Mouse (Mus musculus) limb, embryonic 10.5 days (tissue): ENCODE results near the gene Tdrd7. TPM values are rescaled to one million over a fixed set of nuclear protein-coding genes. Genes with fewer than 3 reads are reported as not detected.

Source experiments
- DNase-seq: peaks from one replicate; pipeline ENCODE4 v3.0.0-alpha.2; 2017; ENCODE audit warnings: low spot score
- H3K27ac ChIP-seq: fragments of 300-500 bp; sonication (generic); 2 replicates; pipeline ENCODE4 v1.5.1; 2016; ENCODE audit warnings: mild to moderate bottlenecking
- H3K27me3 ChIP-seq: fragments of 300-500 bp; sonication (generic); 2 replicates; pipeline ENCODE4 v1.6.1; 2016; ENCODE audit warnings: low read depth, mild to moderate bottlenecking; ENCODE audit not compliant: poor library complexity, severe bottlenecking
- H3K36me3 ChIP-seq: fragments of 300-500 bp; sonication (generic); 2 replicates; pipeline ENCODE4 v1.6.1; 2016; ENCODE audit warnings: mild to moderate bottlenecking, moderate library complexity
- H3K4me1 ChIP-seq: fragments of 300-500 bp; sonication (generic); 2 replicates; pipeline ENCODE4 v1.6.1; 2016
- H3K4me3 ChIP-seq: fragments of 300-500 bp; sonication (generic); 2 replicates; pipeline ENCODE4 v1.5.1; 2016; ENCODE audit warnings: mild to moderate bottlenecking, moderate library complexity
- H3K9me3 ChIP-seq: fragments of 300-500 bp; sonication (generic); replicated peaks from 2 replicates; pipeline ENCODE4 v1.6.1; 2016; ENCODE audit warnings: mild to moderate bottlenecking
- WGBS: fragments of 180-500 bp; shearing (Covaris S2); methylation state at CpG from one replicate; pipeline ENCODE4 v1.1.7; 2016; 5-methylcytosine and 5-hydroxymethylcytosine counted together
- polyA plus RNA-seq: library from polyadenylated mRNA; unstranded; fragments of >200 nt; fragmentation: Nextera tagmentation; extraction: Ambion mirVana; gene quantifications from 2 replicates; pipeline ENCODE4 v1.2.1, GENCODE M21; 2016

Gene Tdrd7
- polyA plus RNA-seq = 3.1 and 4.9 TPM in 2 replicates

DNA sequence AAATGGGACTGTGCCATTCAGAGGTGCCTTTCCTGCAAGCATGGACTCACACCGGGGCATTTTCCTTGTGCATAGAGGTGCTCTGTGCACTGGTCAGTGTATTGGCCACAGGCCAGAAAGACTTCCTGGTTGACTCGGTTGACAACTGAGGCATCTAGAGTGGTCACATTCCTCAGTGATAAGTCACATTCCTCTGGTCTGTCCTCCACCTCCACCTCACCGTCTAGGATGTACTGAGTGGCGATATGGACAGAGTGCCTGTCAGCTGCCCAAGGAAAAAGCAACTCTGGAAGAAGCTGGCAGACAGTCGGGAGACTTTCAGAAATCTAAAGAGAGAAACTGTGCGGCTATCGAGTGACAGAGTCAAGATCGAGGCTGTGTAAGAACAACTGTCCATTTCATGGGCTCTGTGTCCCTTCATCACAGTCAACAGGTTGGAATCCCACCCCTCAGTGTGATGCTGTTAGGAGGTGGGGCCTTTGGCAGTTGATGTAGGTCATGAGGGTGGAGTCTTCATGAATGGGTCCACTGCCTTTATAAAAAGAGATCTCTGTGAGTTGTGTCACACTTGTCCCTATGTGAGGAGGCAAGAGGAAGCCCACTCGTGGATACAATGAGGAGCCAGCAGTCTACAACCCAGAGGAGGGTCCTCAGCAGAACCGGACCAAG is at the start of gene Tdrd7:
Gene Tdrd7 (plus strand): TSS at position 564 of the 669 bp plus-strand sequence.
- Histone ChIP-seq H3K36me3 (no peaks in the 10 kb centered on the region), H3K4me3 (peak within 1 kb of the TSS; percentile 17), H3K27me3 (no peaks in the 10 kb centered on the region; the same call in 1 of the 2 replicates), H3K9me3 (no peaks in the 10 kb centered on the region), H3K4me1 (peaks cover 20% of the 10 kb centered on the region), H3K27ac (peak within 1 kb of the TSS; percentile 57)
- WGBS = 86% methylated on average over 10 of the region's 10 CpGs
- no peak for DNase-seq

DNA sequence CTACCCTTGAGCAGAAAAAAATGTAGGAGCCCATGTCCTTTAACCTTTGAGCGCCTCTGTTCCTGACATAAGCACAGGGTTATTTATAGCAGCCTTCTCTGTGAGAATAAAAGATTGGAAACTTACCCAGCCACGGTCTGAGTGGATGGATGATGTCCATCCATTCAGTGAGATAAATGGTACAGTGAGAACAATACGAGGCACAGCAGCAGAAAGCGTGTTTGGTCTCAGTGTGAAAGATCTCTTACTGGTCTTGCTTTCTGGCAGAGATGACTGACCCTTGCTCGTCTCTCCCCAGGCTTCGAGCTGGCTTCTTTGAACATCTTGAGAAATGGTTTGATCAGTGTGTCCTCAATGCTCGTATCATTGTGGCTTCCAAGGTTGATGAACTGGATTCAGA is 48.0 kb upstream of the Tdrd7 start:
- Histone ChIP-seq H3K4me3 (no peak overlapping the region), H3K27me3 (no peaks in the 10 kb centered on the region), H3K27ac (no peak overlapping the region), H3K9me3 (no peaks in the 10 kb centered on the region), H3K4me1 (no peaks in the 10 kb centered on the region), H3K36me3 (no peaks in the 10 kb centered on the region)
- 84% methylated on average over 7 of the region's 7 CpGs for WGBS
- DNase-seq = no peak

DNA sequence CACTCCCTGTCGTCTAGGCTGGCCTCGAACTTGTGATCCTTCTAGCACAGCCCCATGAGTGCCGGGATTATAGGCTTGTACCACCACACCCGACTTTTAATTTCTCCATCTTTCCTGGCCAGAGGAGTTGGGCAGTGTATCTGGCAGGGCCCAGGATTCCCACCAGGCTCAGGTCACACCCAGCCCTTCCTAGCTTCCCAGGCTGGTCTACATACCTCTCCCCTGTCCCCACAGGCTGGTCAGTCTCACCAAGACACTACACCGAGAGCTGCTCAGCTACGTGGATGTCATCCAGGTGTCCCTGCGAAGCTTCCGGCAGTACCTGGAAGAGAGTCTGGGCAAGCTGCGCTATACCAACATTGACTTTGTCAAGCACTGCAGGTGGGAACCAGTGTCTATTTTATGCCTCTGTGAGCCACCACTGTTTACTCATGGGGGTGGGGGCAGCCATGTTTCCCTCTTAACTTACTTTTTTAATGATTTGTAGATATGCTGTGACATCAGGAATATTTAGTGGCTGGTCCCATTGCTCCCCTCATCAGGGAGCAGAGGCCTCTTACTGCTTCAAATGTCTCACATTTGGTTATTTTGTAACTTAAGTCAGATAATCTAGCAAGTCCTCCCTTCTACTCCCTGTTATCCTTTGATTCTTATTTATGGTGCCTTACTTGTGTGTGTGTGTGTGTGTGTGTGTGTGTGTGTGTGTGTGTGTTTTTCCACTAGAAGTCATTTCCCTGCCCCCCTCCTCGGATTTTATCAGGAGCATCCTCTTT is 43.3 kb upstream of the Tdrd7 start:
- 84% methylated on average over 10 of the region's 10 CpGs for WGBS
- Histone ChIP-seq H3K9me3 (no peaks in the 10 kb centered on the region), H3K4me1 (no peaks in the 10 kb centered on the region), H3K36me3 (no peaks in the 10 kb centered on the region), H3K27ac (no peak overlapping the region), H3K4me3 (no peak overlapping the region), H3K27me3 (no peaks in the 10 kb centered on the region)
- no peak for DNase-seq

DNA sequence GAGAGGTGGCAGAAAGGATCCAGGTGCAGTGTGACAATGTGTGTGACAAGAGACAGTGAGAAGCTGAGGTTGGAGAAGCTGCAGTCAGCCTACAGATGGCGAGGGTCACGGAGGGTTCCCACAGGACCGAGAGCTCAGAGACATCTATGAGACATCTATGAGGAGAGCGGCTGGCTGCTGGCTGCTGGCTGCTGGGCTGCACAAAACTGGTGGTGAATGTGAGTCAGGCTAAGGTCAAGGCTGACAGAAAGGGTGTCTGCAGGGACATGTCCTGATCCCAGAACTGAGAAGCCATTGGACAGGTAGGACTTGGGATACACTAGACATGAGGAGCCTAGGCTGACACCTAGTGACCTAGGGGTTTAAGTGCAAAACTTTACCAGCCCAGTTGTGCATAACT is 41.1 kb upstream of the Tdrd7 start:
- Histone ChIP-seq H3K27ac (no peak overlapping the region), H3K9me3 (no peaks in the 10 kb centered on the region), H3K27me3 (no peaks in the 10 kb centered on the region), H3K36me3 (no peaks in the 10 kb centered on the region), H3K4me3 (no peak overlapping the region), H3K4me1 (no peaks in the 10 kb centered on the region)
- WGBS = 88% methylated on average over 4 of the region's 4 CpGs
- no peak for DNase-seq

DNA sequence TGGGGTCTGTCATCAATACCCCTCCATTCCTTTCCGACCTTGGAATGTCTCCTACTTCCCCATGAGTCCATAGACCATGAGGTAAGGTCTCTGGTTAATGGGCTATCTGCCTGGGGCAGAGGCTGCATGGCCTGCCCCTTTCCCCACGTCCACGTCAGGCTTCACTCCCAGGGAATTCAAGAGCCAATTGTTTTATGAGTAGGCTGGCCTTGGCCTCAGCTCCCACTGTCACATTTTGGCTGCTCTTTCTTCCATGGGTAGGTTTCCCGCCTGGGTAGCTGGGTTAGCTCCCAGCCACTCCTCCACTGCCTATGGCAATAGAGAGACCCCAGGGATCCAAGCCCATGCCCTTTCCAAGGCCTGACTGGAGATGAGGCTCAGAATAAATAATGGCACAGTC is 36.6 kb upstream of the Tdrd7 start:
- H3K36me3 ChIP-seq = no peaks in the 10 kb centered on the region
- H3K27ac ChIP-seq = no peak overlapping the region
- no peaks in the 10 kb centered on the region for H3K9me3 ChIP-seq
- no peaks in the 10 kb centered on the region for H3K4me1 ChIP-seq
- no peak for DNase-seq
- no peak overlapping the region for H3K4me3 ChIP-seq
- WGBS = 87% methylated on average over 4 of the region's 4 CpGs
- no peaks in the 10 kb centered on the region for H3K27me3 ChIP-seq

DNA sequence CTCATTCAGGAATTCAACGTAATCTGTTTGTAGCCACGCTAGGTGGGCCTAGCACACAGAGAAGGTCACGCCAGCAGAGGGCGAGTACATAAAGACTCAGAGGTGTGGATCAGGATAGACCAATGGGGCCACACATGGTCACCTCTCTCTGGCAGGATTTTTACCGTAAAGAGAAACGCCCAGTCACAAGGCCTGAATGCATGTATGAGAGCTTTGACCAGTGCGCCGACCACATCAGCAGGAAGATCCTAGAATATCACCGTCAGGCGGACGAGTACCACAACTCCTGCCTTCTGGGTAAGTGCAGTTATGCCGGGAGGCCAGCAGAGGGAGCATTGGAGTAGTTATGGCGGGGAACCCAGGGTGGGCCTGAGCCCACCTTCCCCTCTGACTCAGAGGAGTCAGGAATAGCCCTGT is 23.5 kb upstream of the Tdrd7 start:
- H3K4me1 ChIP-seq = no peaks in the 10 kb centered on the region
- H3K27ac ChIP-seq = no peak overlapping the region
- no peaks in the 10 kb centered on the region for H3K27me3 ChIP-seq
- DNase-seq = peak; percentile 79
- no peaks in the 10 kb centered on the region for H3K36me3 ChIP-seq
- H3K4me3 ChIP-seq = no peak overlapping the region
- no peaks in the 10 kb centered on the region for H3K9me3 ChIP-seq
- WGBS = 30% methylated on average over 13 of the region's 13 CpGs

DNA sequence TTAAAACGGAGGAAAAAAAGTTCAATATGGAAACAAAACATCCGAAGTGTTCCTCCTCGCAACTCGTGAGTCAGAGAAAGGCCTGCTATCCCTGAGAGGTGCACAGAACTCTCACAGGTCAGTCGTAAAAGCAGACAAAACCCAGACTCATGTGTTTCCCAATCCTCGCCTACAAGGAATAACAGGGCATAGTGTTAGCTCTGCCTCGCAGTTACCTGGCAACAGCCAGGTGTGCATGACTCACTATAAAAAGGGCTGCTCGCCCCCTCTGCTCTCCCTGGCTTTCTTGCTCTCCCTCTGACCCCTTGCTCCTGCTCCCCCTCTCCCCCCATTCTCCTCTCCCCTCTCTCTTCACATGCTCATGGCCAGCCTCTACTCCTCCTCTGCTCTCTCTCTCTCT is 17.4 kb upstream of the Tdrd7 start:
- Histone ChIP-seq H3K4me3 (no peak overlapping the region), H3K4me1 (peaks cover 6% of the 10 kb centered on the region; the same call in 1 of the 2 replicates), H3K27me3 (no peaks in the 10 kb centered on the region), H3K36me3 (no peaks in the 10 kb centered on the region), H3K27ac (no peak overlapping the region), H3K9me3 (no peaks in the 10 kb centered on the region)
- 71% methylated on average over 8 of the region's 8 CpGs for WGBS
- DNase-seq = no peak

DNA sequence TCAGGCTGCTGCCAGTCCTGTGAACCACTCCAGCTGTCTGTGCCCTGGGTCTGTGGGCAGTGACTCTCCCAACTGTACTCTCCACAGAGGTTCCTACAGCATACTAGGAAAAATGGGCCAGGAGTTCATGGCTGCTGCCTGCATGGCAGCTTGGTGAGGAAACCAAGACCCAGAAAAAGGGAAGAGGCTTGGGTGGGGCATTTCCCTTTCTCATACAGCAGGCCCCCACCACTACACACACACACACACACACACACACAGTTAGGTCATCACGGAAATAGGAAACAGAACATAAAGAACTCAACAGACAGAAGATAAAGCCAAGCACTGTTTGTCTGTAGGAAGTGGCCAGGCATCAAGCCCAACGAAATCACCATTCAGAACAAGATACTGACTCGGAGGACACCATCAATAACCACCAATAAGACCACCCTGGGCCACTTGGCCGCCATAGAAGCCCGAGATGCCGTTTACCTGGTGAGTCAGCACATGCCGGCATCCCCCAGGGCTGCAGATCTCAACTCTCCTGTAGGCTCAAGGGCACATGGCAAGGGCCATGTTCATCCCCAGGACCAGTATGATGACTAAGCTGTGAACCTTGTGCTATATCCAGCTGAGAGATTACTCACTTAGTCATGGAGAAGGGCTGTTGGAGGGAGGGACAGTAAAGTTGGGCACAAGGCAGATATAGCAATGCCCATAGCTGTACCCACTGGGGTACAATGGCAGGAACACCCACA is 15.9 kb upstream of the Tdrd7 start:
- DNase-seq = no peak
- peak overlapping the region; percentile 26; the same call in 1 of the 2 replicates for H3K27ac ChIP-seq
- 90% methylated on average over 7 of the region's 7 CpGs for WGBS
- H3K9me3 ChIP-seq = no peaks in the 10 kb centered on the region
- H3K4me1 ChIP-seq = peaks cover 6% of the 10 kb centered on the region; the same call in 1 of the 2 replicates
- H3K27me3 ChIP-seq = no peaks in the 10 kb centered on the region
- H3K36me3 ChIP-seq = no peaks in the 10 kb centered on the region
- no peak overlapping the region for H3K4me3 ChIP-seq

DNA sequence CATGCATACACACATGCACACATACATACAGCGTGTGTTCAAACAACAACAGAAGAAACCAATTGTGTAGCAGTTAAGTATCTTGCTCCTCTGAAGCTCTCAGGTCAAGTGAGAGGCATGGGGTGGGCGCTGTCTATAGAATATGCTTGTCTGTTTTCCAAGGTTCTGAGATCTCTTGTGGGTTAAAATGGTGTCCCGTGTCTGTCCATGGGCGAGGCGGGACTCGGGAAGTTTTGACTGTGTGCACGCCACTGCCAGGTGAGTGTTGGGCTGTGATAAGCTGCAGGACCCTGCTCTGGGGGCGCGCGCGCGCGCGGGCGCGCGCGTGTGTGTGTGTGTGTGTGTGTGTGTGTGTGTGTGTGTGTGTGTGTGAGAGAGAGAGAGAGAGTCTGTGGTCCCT is 13.3 kb upstream of the Tdrd7 start:
- DNase-seq = no peak
- no peak overlapping the region for H3K27ac ChIP-seq
- no peaks in the 10 kb centered on the region for H3K9me3 ChIP-seq
- H3K27me3 ChIP-seq = no peaks in the 10 kb centered on the region
- 91% methylated on average over 16 of the region's 18 CpGs for WGBS
- no peak overlapping the region for H3K4me3 ChIP-seq
- H3K36me3 ChIP-seq = no peaks in the 10 kb centered on the region
- peaks cover 6% of the 10 kb centered on the region; the same call in 1 of the 2 replicates for H3K4me1 ChIP-seq

DNA sequence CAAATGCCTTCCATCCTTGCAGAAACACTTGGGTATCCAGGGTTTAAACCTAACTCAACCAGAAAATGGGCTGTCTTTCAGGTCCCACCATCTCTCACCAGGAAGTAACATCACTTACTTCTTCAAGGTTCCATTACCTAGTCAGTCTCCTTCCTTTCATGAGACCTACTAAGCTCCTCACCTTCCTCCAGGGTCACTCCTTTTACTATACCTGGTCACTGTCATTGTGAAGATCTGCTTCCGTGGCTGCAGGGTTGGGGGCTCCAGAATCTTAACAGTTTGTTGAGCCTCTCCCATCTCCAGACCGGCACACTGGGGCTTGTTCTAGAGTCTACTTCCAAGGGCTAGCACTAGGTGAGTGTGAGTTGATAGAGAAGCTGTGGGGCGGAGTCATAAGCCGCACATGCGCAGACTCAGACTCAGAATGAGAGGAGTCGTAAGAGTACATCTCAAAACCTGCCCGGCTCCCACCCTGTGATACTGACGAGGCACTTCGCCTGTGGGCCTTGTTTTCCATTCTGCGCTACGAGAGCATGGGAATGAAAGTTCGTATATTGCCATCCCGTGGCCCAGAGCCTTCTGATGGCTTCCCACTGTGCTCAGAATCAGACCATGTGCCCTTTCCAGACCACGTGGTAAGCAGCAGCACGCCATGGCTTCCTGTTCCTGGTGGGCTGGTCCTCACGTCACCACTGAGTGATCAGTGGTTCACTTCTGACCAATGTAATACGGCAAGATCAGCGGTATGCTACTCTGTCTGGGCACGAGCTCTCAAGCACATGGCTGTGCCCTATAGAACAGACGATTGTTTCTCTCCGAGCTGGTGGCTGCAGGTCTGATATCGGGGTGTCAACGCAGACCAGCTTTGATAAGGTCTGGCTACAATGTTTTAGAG is 11.9 kb upstream of the Tdrd7 start:
- no peaks in the 10 kb centered on the region for H3K27me3 ChIP-seq
- H3K4me1 ChIP-seq = peaks cover 4% of the 10 kb centered on the region; the same call in 1 of the 2 replicates
- no peaks in the 10 kb centered on the region for H3K9me3 ChIP-seq
- no peak for DNase-seq
- no peak overlapping the region for H3K4me3 ChIP-seq
- no peaks in the 10 kb centered on the region for H3K36me3 ChIP-seq
- no peak overlapping the region for H3K27ac ChIP-seq
- 94% methylated on average over 23 of the region's 23 CpGs for WGBS

DNA sequence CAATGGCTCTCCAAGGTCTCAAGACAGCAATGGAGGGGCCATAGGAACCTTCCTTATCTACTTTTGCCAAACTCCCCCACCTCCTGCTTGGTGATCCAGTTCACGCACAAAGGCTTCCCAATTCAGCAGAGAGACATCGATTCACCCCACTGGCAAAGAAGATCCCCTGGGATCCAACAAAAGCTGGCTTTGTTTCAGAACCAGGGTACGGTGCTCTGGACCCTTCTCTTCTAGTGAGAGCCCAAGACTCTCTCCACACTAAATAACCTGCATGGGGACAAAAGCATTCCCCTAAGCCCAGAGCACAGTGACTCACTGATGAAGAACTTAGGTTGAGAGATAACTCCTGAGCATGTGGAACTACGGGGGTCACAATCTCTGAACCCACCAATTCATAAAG is 9.9 kb upstream of the Tdrd7 start:
- Histone ChIP-seq H3K36me3 (no peaks in the 10 kb centered on the region), H3K27ac (no peak overlapping the region), H3K4me3 (no peak overlapping the region), H3K27me3 (no peaks in the 10 kb centered on the region), H3K9me3 (no peaks in the 10 kb centered on the region), H3K4me1 (no peaks in the 10 kb centered on the region)
- 93% methylated on average over 4 of the region's 4 CpGs for WGBS
- DNase-seq = no peak

DNA sequence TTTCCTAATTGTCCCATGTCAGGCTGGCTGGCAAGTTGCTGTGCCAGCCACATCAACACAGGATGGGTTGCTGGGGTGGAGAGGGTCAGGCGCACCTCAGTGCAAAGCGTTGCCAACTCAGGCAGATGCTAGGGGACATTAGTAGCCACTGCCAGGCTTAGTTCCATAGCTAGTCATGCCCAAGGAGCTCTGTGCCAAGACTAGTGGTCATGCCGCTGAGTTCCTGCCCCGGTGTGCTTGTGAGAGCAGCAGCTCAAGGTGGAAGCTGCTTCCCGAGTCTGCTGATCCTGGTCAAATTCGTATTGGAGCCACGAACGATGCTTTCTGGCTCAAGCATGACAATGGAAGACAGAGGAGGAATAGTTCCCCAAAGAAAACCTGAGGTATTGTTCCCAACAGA is 9.0 kb upstream of the Tdrd7 start:
- 92% methylated on average over 8 of the region's 8 CpGs for WGBS
- Histone ChIP-seq H3K4me1 (no peaks in the 10 kb centered on the region), H3K9me3 (no peaks in the 10 kb centered on the region), H3K36me3 (no peaks in the 10 kb centered on the region), H3K27me3 (no peaks in the 10 kb centered on the region), H3K27ac (no peak overlapping the region), H3K4me3 (no peak overlapping the region)
- no peak for DNase-seq
